Mouse (Mus musculus) G1E (cell line): ENCODE data around the gene Ch25h. TPM values are rescaled to one million over a fixed set of nuclear protein-coding genes. Genes with fewer than 3 reads are reported as not detected.

Experiments
- ATAC-seq: 2 replicates; pipeline ENCODE4 v1.8.0; 2016; ENCODE audit warnings: mild to moderate bottlenecking; ENCODE audit not compliant: insufficient number of reproducible peaks, poor library complexity, low FRiP score, severe bottlenecking; ENCODE audit errors: extremely low read depth
- DNase-seq: peaks from one replicate; pipeline ENCODE4 v3.0.0; 2012; ENCODE audit warnings: low spot score
- H3K27me3 ChIP-seq: 2 replicates; pipeline ENCODE4 v1.6.1; 2012; ENCODE audit warnings: mild to moderate bottlenecking, low read length, inconsistent platforms; ENCODE audit not compliant: insufficient read depth
- H3K36me3 ChIP-seq: replicated peaks from 2 replicates; pipeline ENCODE3; 2012; ENCODE audit warnings: mild to moderate bottlenecking, inconsistent platforms
- H3K4me1 ChIP-seq: 2 replicates; pipeline ENCODE4 v1.6.1; 2012; ENCODE audit warnings: low read depth, low read length, inconsistent platforms, mixed read lengths; ENCODE audit not compliant: insufficient read depth
- H3K4me3 ChIP-seq: 2 replicates; pipeline ENCODE4 v1.5.1; 2012; ENCODE audit warnings: low read depth, mild to moderate bottlenecking, inconsistent platforms, low read length, moderate library complexity, mixed read lengths
- H3K9me3 ChIP-seq: replicated peaks from 2 replicates; pipeline ENCODE4 v1.6.1; 2012; ENCODE audit warnings: inconsistent platforms
- CTCF ChIP-seq: IDR thresholded peaks from 2 replicates; pipeline ENCODE4 v1.5.1; 2012; ENCODE audit warnings: low read depth, low read length, inconsistent platforms, mixed read lengths
- GATA1 ChIP-seq: IDR thresholded peaks from 2 replicates; pipeline ENCODE4 v1.6.1; 2012; ENCODE audit warnings: borderline replicate concordance, low read length, inconsistent platforms, mixed read lengths
- GATA2 ChIP-seq: IDR thresholded peaks from 2 replicates; pipeline ENCODE4 v1.6.1; 2012; ENCODE audit warnings: low read depth, low read length, inconsistent platforms, borderline replicate concordance
- POLR2AphosphoS5 ChIP-seq: IDR thresholded peaks from 2 replicates; pipeline ENCODE4 v1.6.1; 2012; ENCODE audit warnings: low read depth, low read length, inconsistent platforms; ENCODE audit not compliant: insufficient replicate concordance
- TAL1 ChIP-seq: conservative IDR thresholded peaks from 2 replicates; pipeline ENCODE4 v1.6.1; 2012; ENCODE audit warnings: low read depth, low read length, inconsistent platforms, mixed read lengths
- polyA plus RNA-seq: library from polyadenylated mRNA; stranded (reverse); fragments of >175 nt; gene quantifications from 2 replicates; pipeline ENCODE4 v1.2.3, GENCODE M21; 2012
- total RNA-seq, 2 experiments: library from RNA; stranded (forward) in 1 of 2; stranded (reverse) in 1 of 2; fragments of 200-1000 nt in 1 of 2; fragments of >200 nt in 1 of 2; fragmentation: Nextera tagmentation in 1 of 2; gene quantifications; 2 replicates each; pipeline ENCODE4 v1.2.3; 2014 to 2017

Ch25h gene
- total and polyA plus RNA-seq, 3 experiments = 0.11 TPM; not detected in 2

- no peak for TF ChIP-seq POLR2AphosphoS5
- TF ChIP-seq GATA2 = no peak
- no peak for TF ChIP-seq GATA1
- no peak for TF ChIP-seq TAL1
- TF ChIP-seq CTCF = no peak
- no peak for DNase-seq
- no peaks in the 10 kb centered on the region for H3K4me1 ChIP-seq
Measured at GRCm38 (mm10) chr19:34519646-34520045, 44.7 kb upstream of the Ch25h start.

GRCm38 (mm10) chr19:34518786-34519185 is 43.8 kb upstream of the Ch25h start:
- Histone ChIP-seq H3K9me3 (no peaks in the 10 kb centered on the region), H3K36me3 (no peaks in the 10 kb centered on the region), H3K27me3 (0 out of 2 replicates have a peak, but pooled peaks cover 3% of the 10 kb centered on the region), H3K4me1 (no peaks in the 10 kb centered on the region), H3K4me3 (no peak overlapping the region)
- TF ChIP-seq POLR2AphosphoS5 (no peak), GATA2 (no peak), TAL1 (no peak), GATA1 (no peak), CTCF (no peak)
- ATAC-seq (no peak), DNase-seq (no peak)

More at GRCm38 (mm10) chr19:34519646-34520045, 44.7 kb upstream of the Ch25h start:
- no peaks in the 10 kb centered on the region for H3K27me3 ChIP-seq
- H3K4me3 ChIP-seq = no peak overlapping the region
- no peaks in the 10 kb centered on the region for H3K36me3 ChIP-seq
- H3K9me3 ChIP-seq = no peaks in the 10 kb centered on the region
- no peak for ATAC-seq

GRCm38 (mm10) chr19:34517812-34518594 is 43.0 kb upstream of the Ch25h start:
- no peaks in the 10 kb centered on the region for H3K4me1 ChIP-seq
- no peaks in the 10 kb centered on the region for H3K9me3 ChIP-seq
- TF ChIP-seq GATA2 (no peak), CTCF (no peak), TAL1 (no peak), POLR2AphosphoS5 (no peak)
- H3K27me3 ChIP-seq = 0 out of 2 replicates have a peak, but pooled peaks cover 3% of the 10 kb centered on the region
- H3K4me3 ChIP-seq = no peak overlapping the region
- ATAC-seq (no peak), DNase-seq (no peak)
- no peaks in the 10 kb centered on the region for H3K36me3 ChIP-seq

GRCm38 (mm10) chr19:34517197-34517596 is 42.2 kb upstream of the Ch25h start:
- DNase-seq (no peak), ATAC-seq (no peak)
- H3K36me3 ChIP-seq = no peaks in the 10 kb centered on the region
- no peaks in the 10 kb centered on the region for H3K4me1 ChIP-seq
- 0 out of 2 replicates have a peak, but pooled peaks cover 3% of the 10 kb centered on the region for H3K27me3 ChIP-seq
- no peak for TF ChIP-seq TAL1
- TF ChIP-seq GATA2 = no peak
- no peak for TF ChIP-seq CTCF
- TF ChIP-seq POLR2AphosphoS5 = no peak
- TF ChIP-seq GATA1 = no peak
- no peaks in the 10 kb centered on the region for H3K9me3 ChIP-seq
- H3K4me3 ChIP-seq = no peak overlapping the region

GRCm38 (mm10) chr19:34516346-34516745 is 41.4 kb upstream of the Ch25h start:
- H3K4me3 ChIP-seq = no peak overlapping the region
- no peaks in the 10 kb centered on the region for H3K36me3 ChIP-seq
- no peak for DNase-seq
- H3K27me3 ChIP-seq = 0 out of 2 replicates have a peak, but pooled peaks cover 3% of the 10 kb centered on the region
- TF ChIP-seq CTCF (no peak), GATA2 (no peak), TAL1 (no peak), GATA1 (no peak)
- no peaks in the 10 kb centered on the region for H3K9me3 ChIP-seq
- ATAC-seq = no peak
- H3K4me1 ChIP-seq = no peaks in the 10 kb centered on the region

- 0 out of 2 replicates have a peak, but pooled peaks cover 3% of the 10 kb centered on the region for H3K27me3 ChIP-seq
- ATAC-seq (no peak), DNase-seq (no peak)
- no peaks in the 10 kb centered on the region for H3K4me1 ChIP-seq
- TF ChIP-seq GATA2 (no peak), CTCF (no peak), TAL1 (no peak), GATA1 (no peak), POLR2AphosphoS5 (no peak)
- no peaks in the 10 kb centered on the region for H3K36me3 ChIP-seq
- H3K9me3 ChIP-seq = no peaks in the 10 kb centered on the region
- H3K4me3 ChIP-seq = no peak overlapping the region
Measured at GRCm38 (mm10) chr19:34515681-34516080, 40.7 kb upstream of the Ch25h start.
